Mouse (Mus musculus) olfactory bulb, adult 2 months (tissue): ENCODE data around the gene 4930503B20Rik.

ENCODE experiments used
- CTCF ChIP-seq: fragments of 200-500 bp; IDR thresholded peaks from 2 replicates; pipeline ENCODE4 v1.5.1; 2012; ENCODE audit warnings: low read depth, mild to moderate bottlenecking, low read length, moderate library complexity; ENCODE audit not compliant: insufficient read depth
- POLR2A ChIP-seq: fragments of 200-500 bp; IDR thresholded peaks from 2 replicates; pipeline ENCODE4 v1.6.1; 2012; ENCODE audit warnings: mild to moderate bottlenecking, low read depth, low read length, moderate library complexity; ENCODE audit not compliant: insufficient read depth

DNA sequence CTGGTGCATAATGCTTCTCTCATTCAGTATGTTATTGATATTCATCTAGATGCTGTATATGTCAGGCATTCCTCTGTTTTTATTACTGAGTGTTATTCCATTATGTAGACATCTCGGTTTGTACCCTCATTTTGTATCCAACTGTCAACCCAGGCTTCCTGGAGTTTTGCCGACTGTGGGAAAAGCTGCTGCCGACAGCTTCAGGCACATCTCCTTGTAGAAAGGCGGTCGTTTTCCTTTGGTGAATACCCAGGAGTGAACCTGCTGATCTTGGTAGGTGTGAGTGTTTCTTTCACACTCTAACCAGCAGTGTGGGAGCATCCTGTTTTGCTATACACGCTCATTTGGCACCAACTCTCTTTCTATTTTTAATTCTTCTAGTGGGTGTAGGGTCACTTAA is 9.9 kb upstream of the 4930503B20Rik start:
- no peak for TF ChIP-seq CTCF
- no peak for TF ChIP-seq POLR2A
